Mouse (Mus musculus) megakaryocyte-erythroid progenitor cell, adult 5-6 weeks (primary cell): ENCODE results near the gene Nrros. TPM values are rescaled to one million over a fixed set of nuclear protein-coding genes. Genes with fewer than 3 reads are reported as not detected.

Experiments
- ATAC-seq: replicated peaks from 2 replicates; pipeline ENCODE4 v1.8.0; 2016; ENCODE audit warnings: mild to moderate bottlenecking, inconsistent platforms; ENCODE audit not compliant: severe bottlenecking, poor library complexity, low FRiP score, low TSS enrichment
- total RNA-seq, 2 experiments: library from RNA; stranded (forward) in 1 of 2; stranded (reverse) in 1 of 2; fragments of 200-1000, 215-1000 nt in 1 of 2; fragments of >200 nt in 1 of 2; fragmentation: Nextera tagmentation in 1 of 2; gene quantifications; 2 replicates each; pipeline ENCODE4 v1.2.3; 2014 to 2017

Nrros gene
- total RNA-seq, 2 experiments from 2014 or later, result 40.3 to 53.3 TPM

DNA sequence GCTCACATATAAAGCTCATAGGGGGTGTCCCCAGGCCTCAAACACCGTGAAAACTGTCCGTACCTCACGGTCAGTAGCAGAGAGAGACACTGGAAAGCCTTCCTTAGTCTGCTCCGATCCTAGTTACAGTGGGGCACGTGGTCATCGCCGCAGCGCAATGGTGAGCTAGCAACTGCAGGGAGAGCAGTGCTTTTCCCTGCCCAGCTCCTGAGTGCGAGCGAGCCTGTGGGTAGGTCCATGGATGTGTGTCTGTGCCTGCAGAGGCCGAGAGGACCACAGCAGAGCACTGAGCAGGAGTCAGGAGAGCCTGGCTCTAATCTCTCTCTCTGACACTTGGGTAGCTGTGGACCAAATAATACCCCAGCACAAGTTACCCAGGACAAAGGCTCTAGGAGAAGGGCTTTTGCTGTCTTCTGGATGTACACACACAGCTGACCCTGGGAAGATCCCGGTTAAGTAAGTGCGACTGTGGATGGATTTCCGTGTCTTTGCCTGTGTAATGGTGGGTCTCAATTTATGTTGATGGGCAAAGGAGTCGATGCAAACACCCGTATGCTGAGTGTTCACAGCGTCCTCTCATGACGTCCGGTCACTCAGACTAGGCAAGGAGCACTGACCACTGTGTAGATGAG is 882 bp downstream of the Nrros start:
- peak; percentile 33 for ATAC-seq

GRCm38 (mm10) chr16:32163891-32164290 is 1.5 kb downstream of the Nrros start:
- no peak for ATAC-seq

DNA sequence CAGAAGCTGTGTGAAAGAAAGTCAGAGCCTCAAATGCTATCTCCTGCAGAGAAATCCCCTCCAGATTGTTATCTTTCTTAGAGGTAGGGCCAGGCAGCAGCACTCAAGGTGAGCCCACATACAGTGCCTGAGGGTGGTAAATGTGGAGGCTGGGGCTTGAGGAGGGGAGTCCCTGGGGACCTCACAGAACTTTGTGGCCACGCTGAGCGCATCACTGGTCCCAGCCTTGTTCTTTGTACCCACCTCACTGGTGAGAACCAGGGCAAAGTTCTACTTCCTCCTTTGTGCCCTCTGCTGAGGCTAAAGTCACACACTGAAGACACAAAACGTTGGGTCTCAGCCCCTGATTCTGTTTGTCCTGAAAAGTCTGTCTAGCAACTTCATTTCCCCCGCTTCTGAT is 2.0 kb downstream of the Nrros start:
- ATAC-seq, result 0 out of 2 replicates have a peak, but pooled peaks have one; percentile 18

- ATAC-seq, result no peak
Observed at GRCm38 (mm10) chr16:32160742-32161323, 4.6 kb downstream of the Nrros start.

- no peak for ATAC-seq
Observed at GRCm38 (mm10) chr16:32158966-32159365, 6.4 kb downstream of the Nrros start.

DNA sequence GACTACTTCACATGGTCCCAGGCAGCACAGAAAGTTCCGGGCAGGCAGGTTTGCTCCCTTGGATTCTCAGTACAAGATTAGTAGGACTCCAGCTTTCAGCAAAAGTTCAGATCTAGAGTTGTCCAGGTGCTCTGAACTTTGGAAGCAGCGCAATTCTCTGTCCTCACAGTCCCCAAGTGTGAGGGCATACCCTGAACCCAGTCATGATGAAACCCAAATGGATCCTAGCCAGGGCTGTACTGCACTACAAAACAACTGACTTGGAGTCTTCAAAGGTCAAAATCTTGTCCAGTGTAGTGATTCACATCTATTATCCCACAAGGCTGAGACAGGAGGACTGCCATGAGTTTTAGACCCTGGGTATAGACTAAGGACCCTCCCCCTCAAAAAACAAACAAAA is 8.0 kb downstream of the Nrros start:
- ATAC-seq, result no peak

GRCm38 (mm10) chr16:32156719-32157118 is 8.7 kb downstream of the Nrros start:
- ATAC-seq, result no peak

- no peak for ATAC-seq
Observed at GRCm38 (mm10) chr16:32154437-32154836, 11.0 kb downstream of the Nrros start.

GRCm38 (mm10) chr16:32153976-32154375 is 11.4 kb downstream of the Nrros start:
- no peak for ATAC-seq

DNA sequence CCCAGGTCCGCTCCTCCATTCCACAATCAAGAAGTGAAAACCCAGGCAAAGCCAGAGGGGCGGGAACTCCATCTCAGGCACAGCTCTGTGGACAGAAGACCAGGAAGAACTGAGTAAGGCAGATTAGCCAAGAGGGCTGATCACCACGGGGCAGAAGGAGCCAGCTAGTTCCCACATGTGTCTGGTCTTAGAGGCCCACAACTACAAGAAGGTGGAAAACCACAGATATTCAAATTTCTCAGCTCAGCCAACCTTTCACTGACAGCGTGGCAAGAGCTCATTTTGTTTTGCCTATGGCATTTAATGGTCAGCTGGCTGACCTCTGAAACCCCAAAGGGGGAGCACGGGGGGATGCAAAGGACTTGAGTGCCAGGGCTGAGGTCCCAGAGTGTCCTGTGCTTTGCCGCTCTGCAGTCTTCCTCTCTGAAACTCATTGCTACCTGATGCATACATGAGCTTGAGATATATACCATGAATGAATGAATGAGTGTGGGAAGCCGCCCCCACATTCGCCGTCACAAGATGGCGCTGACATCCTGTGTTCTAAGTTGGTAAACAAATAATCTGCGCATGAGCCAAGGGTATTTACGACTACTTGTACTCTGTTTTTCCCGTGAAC is 17.7 kb downstream of the Nrros start:
- 0 out of 2 replicates have a peak, but pooled peaks have one; percentile 34 for ATAC-seq

DNA sequence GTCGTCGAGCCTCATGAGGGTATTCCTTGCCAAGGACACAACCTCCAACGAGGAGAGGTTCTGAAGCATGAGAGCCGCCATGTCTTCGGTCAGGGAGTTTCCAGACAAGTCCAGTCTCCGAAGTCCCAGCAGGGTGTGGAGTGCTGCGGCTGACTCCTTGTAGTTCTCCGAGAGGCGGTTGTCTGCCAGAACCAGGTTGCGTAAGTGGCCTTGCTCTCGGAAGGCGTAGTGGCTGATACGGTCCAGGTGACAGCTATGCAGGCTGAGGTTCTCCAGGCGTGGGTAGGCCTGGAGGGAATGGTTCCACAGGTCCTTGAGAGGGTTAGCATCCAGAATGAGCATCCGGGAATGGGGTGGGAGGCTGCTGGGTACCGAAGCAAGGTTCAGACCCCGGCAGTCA is 20.8 kb downstream of the Nrros start:
- no peak for ATAC-seq

DNA sequence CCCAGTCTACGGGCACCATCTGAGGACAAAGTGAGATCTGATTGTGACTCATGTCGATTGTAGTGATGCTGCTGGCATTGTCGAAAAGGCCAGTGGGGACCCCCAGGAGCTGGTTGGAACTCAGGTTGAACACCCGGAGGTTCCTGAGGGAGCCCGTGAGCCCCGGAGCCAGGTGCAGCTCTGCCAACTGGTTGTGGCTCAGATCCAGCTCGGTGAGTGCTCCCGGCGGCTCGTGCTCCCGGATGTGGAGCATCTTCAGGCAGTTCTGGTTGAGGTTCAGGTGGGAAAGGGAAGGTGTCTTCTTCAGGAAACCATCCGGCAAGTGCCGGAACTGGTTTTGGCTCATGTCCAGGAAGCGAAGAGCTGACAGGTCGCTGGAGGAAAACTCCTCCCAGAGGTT is 21.6 kb downstream of the Nrros start:
- ATAC-seq, result no peak

DNA sequence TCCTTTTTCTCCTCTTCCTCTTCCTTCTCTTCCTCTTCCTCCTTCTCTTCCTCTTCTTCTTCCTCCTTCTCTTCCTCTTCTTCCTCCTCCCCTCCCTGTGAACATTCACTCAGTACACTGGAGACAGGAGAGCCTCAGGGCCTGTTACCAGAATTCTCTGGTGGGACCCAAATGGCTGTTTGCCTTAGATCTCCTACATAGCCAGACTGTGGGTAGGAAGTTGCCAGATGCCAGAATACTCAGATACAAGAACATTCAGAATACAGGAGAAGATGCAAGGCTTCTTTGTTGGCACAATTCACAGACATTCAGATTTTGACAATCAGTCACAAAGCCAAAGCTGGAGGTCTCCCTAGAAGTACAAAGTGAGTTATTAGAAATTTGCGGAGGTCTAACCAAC is 26.4 kb downstream of the Nrros start:
- ATAC-seq, result no peak

DNA sequence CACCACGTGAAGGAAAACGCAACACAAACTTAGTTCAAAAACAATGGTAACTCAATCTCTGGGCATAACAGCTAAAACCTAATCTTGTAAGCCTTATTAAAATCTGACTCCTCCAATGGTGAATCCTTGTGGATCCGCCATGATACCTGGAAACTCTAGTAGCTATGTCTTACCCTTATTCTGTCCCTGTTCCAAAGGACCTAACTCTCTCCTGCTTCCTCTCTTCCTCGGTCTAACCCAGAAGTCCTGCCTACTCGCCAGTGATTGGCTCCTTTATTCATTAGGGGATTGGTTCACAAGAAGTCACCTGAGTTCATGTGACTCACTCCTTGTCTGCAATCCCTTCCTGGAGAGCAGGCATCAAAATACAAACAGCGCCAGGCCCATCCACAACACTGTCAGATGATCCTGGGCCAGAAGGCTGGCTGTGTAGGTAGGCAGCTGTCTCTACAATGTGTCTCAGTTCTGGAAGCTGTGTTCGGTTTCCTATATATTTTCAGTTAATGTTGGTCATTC is 29.5 kb downstream of the Nrros start:
- no peak for ATAC-seq

GRCm38 (mm10) chr16:32133148-32133547 is 32.2 kb downstream of the Nrros start:
- no peak for ATAC-seq

- peak; percentile 82 for ATAC-seq
Observed at GRCm38 (mm10) chr16:32130190-32130826, 35.1 kb downstream of the Nrros start.

- ATAC-seq, result peak; percentile 19; the same call in 1 of the 2 replicates
Observed at GRCm38 (mm10) chr16:32129449-32130189, 35.8 kb downstream of the Nrros start.

DNA sequence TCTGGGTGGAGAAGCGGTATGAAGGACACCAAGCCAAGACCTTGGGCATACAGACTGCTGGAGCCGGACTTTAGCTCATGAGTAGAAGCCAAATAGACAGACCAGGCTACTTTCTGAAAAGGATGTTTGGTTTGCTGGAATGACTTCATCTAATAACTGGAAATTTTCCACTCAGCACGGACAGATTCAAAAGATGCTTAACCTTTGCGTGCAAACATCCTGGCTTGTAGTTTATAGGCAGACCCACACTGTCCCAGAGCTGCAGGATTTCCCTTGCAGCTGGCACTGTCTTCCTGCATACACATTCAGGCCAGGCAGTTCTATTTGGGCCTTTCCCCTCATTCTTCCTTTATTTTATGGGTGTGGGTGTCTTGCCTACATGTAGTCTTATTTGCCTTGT is 38.3 kb downstream of the Nrros start:
- ATAC-seq, result no peak

DNA sequence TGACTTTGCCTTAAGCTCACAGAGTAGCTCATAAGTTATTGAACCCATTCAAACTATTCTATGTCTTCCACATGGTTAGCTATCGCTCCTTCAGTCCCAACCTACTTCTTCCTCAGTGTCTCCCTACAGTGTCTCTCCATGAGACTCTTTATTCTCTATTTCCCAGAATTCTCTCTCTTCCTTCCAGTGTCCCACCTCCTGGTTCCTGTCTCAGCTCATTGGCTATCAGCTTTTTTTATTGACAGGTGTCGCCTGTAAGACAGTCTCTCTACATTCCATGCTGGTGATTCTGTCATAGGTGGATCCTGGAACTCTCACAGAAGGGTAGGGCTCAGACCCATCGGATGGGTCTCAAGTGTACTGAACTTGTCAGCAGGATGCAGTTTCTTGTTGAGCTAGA is 40.0 kb downstream of the Nrros start:
- no peak for ATAC-seq
